Mouse (Mus musculus) testis, adult 2 months (tissue): ENCODE measurements at regions not wholly inside any gene's neighbourhood (a gene's known extent, or its start where the extent isn't known, plus 50 kb on each side); places are given as distances from the start of the nearest gene placed in this dataset.

ENCODE experiments used
- CTCF ChIP-seq: fragments of 200-500 bp; IDR thresholded peaks from 2 replicates; pipeline ENCODE4 v1.5.1; 2012; ENCODE audit warnings: low read depth, mild to moderate bottlenecking, inconsistent platforms, low read length, moderate library complexity; ENCODE audit not compliant: control insufficient read depth, insufficient read depth, insufficient replicate concordance
- POLR2A ChIP-seq: fragments of 200-500 bp; IDR thresholded peaks from 2 replicates; pipeline ENCODE4 v1.6.1; 2012; ENCODE audit warnings: low read depth, mild to moderate bottlenecking, inconsistent platforms, low read length, moderate library complexity; ENCODE audit not compliant: control insufficient read depth

DNA sequence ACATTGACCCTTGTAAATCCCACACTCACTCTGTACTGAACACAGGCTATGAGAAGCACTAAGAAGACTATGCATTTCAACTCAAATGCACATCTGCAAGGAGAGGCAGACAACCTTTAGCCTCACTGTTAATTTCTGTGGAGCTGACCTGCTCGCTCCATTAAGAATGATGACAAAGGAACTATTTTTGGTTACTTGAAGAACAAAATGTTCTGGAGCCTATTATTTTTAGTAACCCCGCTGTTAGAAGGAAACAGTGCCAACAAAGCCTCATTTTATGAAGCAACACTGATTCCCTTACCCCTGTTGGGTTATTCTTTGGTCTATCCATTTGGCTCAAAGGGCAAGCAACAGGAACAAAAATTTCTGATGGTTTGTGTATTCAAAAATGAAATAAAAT is 182.2 kb upstream of the Akr1e1 start:
- no peak for TF ChIP-seq CTCF
- no peak for TF ChIP-seq POLR2A
